Mouse (Mus musculus) hindbrain, embryonic 15.5 days (tissue): ENCODE measurements around the gene Gm47841. TPM values are rescaled to one million over a fixed set of nuclear protein-coding genes. Genes with fewer than 3 reads are reported as not detected.

ENCODE experiments used
- ATAC-seq: fragments of 200-750 bp; cut with Nextera tagmentation; 2 replicates; pipeline ENCODE4 v1.8.0; 2017; ENCODE audit warnings: low read depth, moderate number of reproducible peaks, moderate TSS enrichment; ENCODE audit not compliant: low FRiP score
- H3K27ac ChIP-seq: fragments of 300-500 bp; sonication (generic); replicated peaks from 2 replicates; pipeline ENCODE4 v1.5.1; 2015; ENCODE audit warnings: mild to moderate bottlenecking, inconsistent platforms
- H3K27me3 ChIP-seq: fragments of 300-500 bp; sonication (generic); 2 replicates; pipeline ENCODE4 v1.6.1; 2015; ENCODE audit warnings: control low read depth, inconsistent platforms
- H3K36me3 ChIP-seq: fragments of 300-500 bp; sonication (generic); 2 replicates; pipeline ENCODE4 v1.6.1; 2015; ENCODE audit warnings: control low read depth, inconsistent platforms
- H3K4me1 ChIP-seq: fragments of 300-500 bp; sonication (generic); replicated peaks from 2 replicates; pipeline ENCODE4 v1.6.1; 2015; ENCODE audit warnings: control low read depth, inconsistent platforms
- H3K4me2 ChIP-seq: fragments of 300-500 bp; sonication (generic); 2 replicates; pipeline ENCODE4 v1.6.1; 2015; ENCODE audit warnings: moderate library complexity, mild to moderate bottlenecking, inconsistent platforms
- H3K4me3 ChIP-seq: fragments of 300-500 bp; sonication (generic); 2 replicates; pipeline ENCODE4 v1.5.1; 2015; ENCODE audit warnings: mild to moderate bottlenecking, inconsistent platforms
- H3K9ac ChIP-seq: fragments of 300-500 bp; sonication (generic); 2 replicates; pipeline ENCODE4 v1.6.1; 2015; ENCODE audit warnings: inconsistent platforms
- H3K9me3 ChIP-seq: fragments of 300-500 bp; sonication (generic); 2 replicates; pipeline ENCODE4 v1.6.1; 2016; ENCODE audit warnings: control low read depth, inconsistent platforms
- WGBS: fragments of 180-500 bp; shearing (Covaris S2); methylation state at CpG from one replicate; pipeline ENCODE4 v1.1.7; 2015; 5-methylcytosine and 5-hydroxymethylcytosine counted together
- polyA plus RNA-seq: library from polyadenylated mRNA; unstranded; fragments of >200 nt; fragmentation: Nextera tagmentation; extraction: Ambion mirVana; gene quantifications from 2 replicates; pipeline ENCODE4 v1.2.1, GENCODE M21; 2015

Gm47841 gene
- polyA plus RNA-seq, 1 experiment from 2014 or later: not detected

DNA sequence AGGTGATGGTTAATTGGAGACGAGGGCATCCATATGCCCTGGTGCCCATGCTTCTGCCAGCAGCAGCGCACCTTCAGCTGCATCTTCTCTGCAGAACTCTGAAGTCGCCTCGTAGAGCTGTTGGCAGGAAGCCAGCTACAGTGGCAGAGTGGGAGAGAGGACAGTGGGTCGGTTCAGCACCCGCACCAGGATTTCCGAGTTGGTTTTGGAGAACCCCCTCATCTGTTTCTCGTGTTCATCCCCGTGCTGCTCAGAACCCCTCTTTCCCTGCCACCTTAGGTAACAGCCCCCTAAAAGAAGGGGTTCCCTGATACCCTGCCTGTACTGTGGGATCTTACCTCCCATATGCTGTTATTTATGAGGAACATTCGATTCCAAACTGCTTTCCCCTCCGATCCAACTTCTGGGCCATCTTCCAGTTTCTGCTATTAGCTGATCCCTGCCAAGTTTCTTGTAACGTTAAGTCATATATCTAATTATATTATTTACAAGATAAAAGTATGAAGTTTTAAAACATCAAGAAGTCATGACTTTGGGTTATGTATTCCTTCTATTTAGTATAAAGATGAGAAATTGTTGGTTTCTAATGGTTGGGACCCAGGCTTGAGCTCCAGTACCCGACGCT lies 38.7 kb downstream of the Gm47841 start:
- WGBS: 81% methylated on average over 14 of the region's 14 CpGs

DNA sequence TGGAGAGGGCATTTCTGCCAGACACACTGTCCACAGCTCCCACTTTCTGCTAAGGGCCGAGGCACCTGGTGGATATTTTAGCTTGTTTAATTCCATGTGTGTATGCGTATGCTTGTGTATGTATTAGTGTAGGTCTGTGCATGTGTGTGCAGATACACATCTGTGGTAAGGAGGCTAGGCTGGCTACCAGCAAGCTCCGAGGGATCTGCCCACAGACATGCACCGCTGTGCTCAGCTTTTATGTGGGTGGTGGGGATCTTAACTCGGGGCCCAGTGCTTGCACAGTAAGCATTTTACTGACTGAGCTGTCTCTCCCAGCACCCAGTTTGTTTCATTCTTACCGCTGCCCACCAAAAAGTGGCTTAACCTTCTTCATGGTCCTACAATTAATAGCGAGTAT lies 40.0 kb downstream of the Gm47841 start:
- H3K27ac ChIP-seq: no peak overlapping the region
- no peak overlapping the region for H3K4me3 ChIP-seq
- peaks cover 26% of the 10 kb centered on the region for H3K36me3 ChIP-seq
- ATAC-seq: no peak
- no peaks in the 10 kb centered on the region for H3K27me3 ChIP-seq
- peak overlapping the region; percentile 50; the same call in 1 of the 2 replicates for H3K4me2 ChIP-seq
- 70% methylated on average over 7 of the region's 7 CpGs for WGBS
- no peaks in the 10 kb centered on the region for H3K9me3 ChIP-seq
- no peak overlapping the region for H3K9ac ChIP-seq
- H3K4me1 ChIP-seq: no peaks in the 10 kb centered on the region

More for the DNA sequence above, 38.7 kb downstream of the Gm47841 start:
- Histone ChIP-seq H3K4me3 (no peak overlapping the region), H3K27me3 (no peaks in the 10 kb centered on the region), H3K9me3 (no peaks in the 10 kb centered on the region), H3K27ac (no peak overlapping the region), H3K4me2 (no peak overlapping the region), H3K4me1 (no peaks in the 10 kb centered on the region), H3K36me3 (peaks cover 29% of the 10 kb centered on the region), H3K9ac (no peak overlapping the region)
- ATAC-seq: no peak

DNA sequence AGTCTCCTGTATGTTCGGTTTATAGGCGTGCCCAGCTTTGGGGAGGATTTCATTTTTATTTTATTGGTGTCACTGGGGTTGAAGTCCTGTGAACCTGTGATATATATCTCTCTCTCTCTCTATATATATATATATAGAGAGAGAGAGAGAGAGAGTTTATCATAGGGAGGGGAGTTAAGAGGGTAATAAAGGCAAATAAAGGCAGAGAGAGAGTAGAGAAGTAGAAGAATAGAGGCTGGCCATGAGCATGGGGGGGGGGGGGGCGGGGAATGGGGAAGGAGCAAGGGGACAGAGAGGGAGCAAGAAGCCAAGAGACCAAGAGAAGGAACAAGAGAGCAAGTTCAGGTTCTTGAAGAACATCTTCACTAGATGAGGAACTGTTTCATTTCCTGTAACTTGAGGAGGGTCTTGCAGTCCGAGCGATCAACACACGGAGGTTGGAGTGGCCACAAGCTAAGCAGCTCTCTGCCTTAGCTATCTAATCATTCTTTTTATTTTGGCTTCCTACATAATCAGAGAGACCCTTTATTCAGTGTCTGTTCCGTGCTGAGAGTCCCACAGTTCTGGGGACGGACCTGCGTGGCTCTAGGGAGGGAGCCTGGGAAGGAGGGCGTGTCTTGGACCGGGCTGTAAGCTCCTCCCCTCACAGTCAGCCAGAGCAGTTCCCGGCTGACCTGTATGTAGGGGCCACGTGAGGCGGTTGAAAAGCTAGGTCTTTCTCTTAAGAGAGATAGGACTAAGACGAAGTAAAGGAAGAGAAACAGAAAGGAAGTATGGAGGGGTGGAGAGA lies 40.8 kb downstream of the Gm47841 start:
- Histone ChIP-seq H3K27me3 (no peaks in the 10 kb centered on the region), H3K4me1 (no peaks in the 10 kb centered on the region), H3K9me3 (no peaks in the 10 kb centered on the region), H3K4me3 (peak overlapping the region; percentile 22), H3K4me2 (peak overlapping the region; percentile 50), H3K9ac (no peak overlapping the region), H3K27ac (no peak overlapping the region), H3K36me3 (peaks cover 24% of the 10 kb centered on the region)
- no peak; the same call in 1 of the 2 replicates for ATAC-seq
- WGBS: 16% methylated on average over 14 of the region's 15 CpGs

DNA sequence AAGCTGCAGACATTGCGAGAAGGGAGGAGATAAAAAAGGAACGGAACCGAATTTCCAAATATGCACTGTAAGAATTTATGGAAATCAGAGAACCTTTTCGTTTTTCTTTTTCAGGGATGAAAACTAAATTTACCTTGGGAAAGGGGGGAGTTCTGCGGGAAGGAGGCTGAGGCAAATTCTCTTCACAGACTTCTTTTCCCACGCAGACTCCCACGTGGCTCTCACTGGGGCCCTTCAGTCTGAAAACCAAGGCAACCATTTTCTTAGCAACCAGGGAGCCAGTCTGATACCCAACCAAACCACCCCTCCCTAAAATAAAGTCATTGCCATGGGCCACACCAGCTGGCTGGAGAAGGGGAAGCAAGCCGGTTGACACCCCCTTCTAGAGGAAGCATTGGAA lies 41.5 kb downstream of the Gm47841 start:
- Histone ChIP-seq H3K36me3 (peaks cover 18% of the 10 kb centered on the region), H3K27ac (no peak overlapping the region), H3K9ac (no peak overlapping the region), H3K4me1 (no peaks in the 10 kb centered on the region), H3K27me3 (no peaks in the 10 kb centered on the region), H3K9me3 (no peaks in the 10 kb centered on the region), H3K4me2 (no peak overlapping the region), H3K4me3 (no peak overlapping the region)
- WGBS: 74% methylated on average over 8 of the region's 8 CpGs
- ATAC-seq: no peak

DNA sequence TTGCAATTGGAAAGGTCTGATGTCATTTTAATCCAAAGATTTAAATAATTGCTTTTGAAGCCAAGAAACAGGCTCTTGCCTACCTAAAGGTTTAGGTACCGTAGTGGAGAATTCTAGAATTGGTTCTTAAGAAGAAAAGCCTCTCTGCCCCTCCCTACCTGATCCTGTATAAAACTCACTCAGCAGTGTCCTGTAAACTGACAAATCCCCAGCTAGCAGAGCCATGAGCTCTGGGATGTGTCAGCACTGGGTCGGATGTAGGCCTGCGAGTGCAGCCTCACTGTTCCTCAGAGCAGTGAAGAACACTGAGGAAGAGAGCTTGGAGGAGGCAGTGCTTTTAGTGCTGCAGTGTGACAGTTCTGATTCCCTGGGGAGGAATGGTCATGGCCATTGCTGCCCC lies 42.7 kb downstream of the Gm47841 start:
- ATAC-seq: no peak
- Histone ChIP-seq H3K4me3 (no peak overlapping the region), H3K9me3 (no peaks in the 10 kb centered on the region), H3K4me2 (no peak overlapping the region), H3K27ac (no peak overlapping the region), H3K27me3 (no peaks in the 10 kb centered on the region), H3K36me3 (peaks cover 16% of the 10 kb centered on the region), H3K4me1 (no peaks in the 10 kb centered on the region), H3K9ac (no peak overlapping the region)
- 75% methylated on average over 3 of the region's 3 CpGs for WGBS

DNA sequence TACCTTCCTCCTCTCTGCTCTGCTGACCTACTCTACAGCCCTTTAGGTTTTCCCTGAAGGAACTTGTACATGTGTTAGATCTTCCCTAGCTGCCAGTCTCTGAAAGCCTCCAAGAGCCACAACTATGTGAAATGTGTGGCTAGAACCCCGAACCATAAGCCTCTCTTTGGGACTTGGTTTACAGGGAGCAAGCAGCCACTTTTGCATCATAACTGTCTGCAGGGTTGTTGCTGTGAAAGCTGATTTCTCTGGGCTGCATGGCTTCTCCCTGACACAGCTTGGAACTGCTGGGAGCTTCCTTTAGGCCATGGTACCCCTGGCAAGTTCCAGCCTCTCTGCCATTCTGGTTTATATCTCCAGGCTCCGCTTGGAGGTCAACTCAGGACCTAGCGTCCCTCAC lies 44.7 kb downstream of the Gm47841 start:
- H3K36me3 ChIP-seq: peaks cover 8% of the 10 kb centered on the region; the same call in 1 of the 2 replicates

DNA sequence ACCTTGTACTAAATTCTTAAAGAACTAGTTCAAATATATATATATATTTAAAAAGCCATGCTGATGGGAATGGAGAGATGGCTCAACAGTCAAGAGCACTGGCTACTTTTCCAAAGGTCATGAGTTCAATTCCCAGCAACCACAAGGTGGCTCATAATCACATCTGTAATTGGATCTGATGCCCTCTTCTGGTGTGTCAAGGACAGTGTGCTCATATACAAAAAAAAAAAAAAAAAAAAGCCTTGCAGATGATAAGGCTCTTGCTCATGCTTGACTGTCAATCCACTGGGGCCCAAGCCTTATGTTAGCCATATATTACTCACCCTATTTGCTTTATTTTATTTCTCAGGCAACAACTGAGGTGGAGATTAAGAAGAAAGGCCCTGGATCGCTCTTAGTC lies 45.5 kb downstream of the Gm47841 start:
- H3K4me2 ChIP-seq: no peak overlapping the region
- WGBS: 97% methylated on average over 1 of the region's 1 CpGs
- H3K27me3 ChIP-seq: no peaks in the 10 kb centered on the region
- H3K4me3 ChIP-seq: no peak overlapping the region
- H3K4me1 ChIP-seq: no peaks in the 10 kb centered on the region
- H3K36me3 ChIP-seq: peaks cover 8% of the 10 kb centered on the region; the same call in 1 of the 2 replicates
- no peak for ATAC-seq
- no peak overlapping the region for H3K9ac ChIP-seq
- H3K9me3 ChIP-seq: no peaks in the 10 kb centered on the region
- H3K27ac ChIP-seq: no peak overlapping the region

More for the DNA sequence above, 44.7 kb downstream of the Gm47841 start:
- Histone ChIP-seq H3K27me3 (no peaks in the 10 kb centered on the region), H3K4me1 (no peaks in the 10 kb centered on the region), H3K4me2 (no peak overlapping the region), H3K9ac (no peak overlapping the region), H3K4me3 (no peak overlapping the region), H3K9me3 (no peaks in the 10 kb centered on the region), H3K27ac (no peak overlapping the region)
- WGBS: 93% methylated on average over 3 of the region's 3 CpGs
- ATAC-seq: no peak

DNA sequence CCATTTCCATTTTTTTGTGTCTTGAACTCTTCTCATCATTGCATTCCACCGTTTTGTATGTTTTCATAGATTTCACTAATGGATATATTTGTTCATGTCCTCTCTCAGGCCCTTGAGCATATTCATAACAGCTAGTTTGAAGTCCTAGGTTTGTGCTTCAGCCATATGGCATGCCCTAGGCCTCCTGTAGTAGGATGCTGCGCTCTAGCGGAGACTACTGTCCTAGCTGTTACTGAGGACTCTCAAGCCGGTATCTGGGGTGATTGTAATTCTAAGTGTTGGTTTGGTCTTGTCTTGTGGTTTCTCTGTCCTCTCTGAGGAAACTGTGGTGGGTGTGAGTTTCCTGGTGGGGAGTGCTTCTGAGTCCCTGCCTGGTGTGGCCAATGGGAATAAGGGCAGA lies 50.1 kb downstream of the Gm47841 start:
- no peak overlapping the region for H3K27ac ChIP-seq
- no peak overlapping the region for H3K4me2 ChIP-seq
- no peak overlapping the region for H3K9ac ChIP-seq
- no peak overlapping the region for H3K4me3 ChIP-seq
- WGBS: 33% methylated on average over 4 of the region's 4 CpGs
- peaks cover 6% of the 10 kb centered on the region; the same call in 1 of the 2 replicates for H3K36me3 ChIP-seq
- H3K9me3 ChIP-seq: no peaks in the 10 kb centered on the region
- ATAC-seq: 0 out of 2 replicates have a peak, but pooled peaks have one; percentile 51
- H3K4me1 ChIP-seq: no peaks in the 10 kb centered on the region
- no peaks in the 10 kb centered on the region for H3K27me3 ChIP-seq

Other genes with a start within 250 kb of the Gm47841 start
- 21.0 and 29.2 TPM in 2 replicates for gene Scn8a, start 177.5 kb downstream of the Gm47841 start, polyA plus RNA-seq
- gene Fignl2, start 31.2 kb upstream of the Gm47841 start, polyA plus RNA-seq: 0.09 and 0.10 TPM in 2 replicates
- not detected in 2 replicates for gene Ankrd33, start 68.4 kb upstream of the Gm47841 start, polyA plus RNA-seq
- gene Acvrl1, start 81.1 kb upstream of the Gm47841 start, polyA plus RNA-seq: 9.5 and 9.6 TPM in 2 replicates
- gene Acvr1b, start 126.7 kb upstream of the Gm47841 start, polyA plus RNA-seq: 21.7 and 24.1 TPM in 2 replicates
- gene Grasp, start 176.8 kb upstream of the Gm47841 start, polyA plus RNA-seq: 1.9 and 2.4 TPM in 2 replicates
- 6.6 and 6.9 TPM in 2 replicates for gene Nr4a1, start 206.9 kb upstream of the Gm47841 start, polyA plus RNA-seq
- gene Atg101, start 236.9 kb upstream of the Gm47841 start, polyA plus RNA-seq: 75.5 and 76.5 TPM in 2 replicates
- 0.31 TPM in 1 of 2 replicates, not detected in the other for gene 6030408B16Rik, start 245.8 kb upstream of the Gm47841 start, polyA plus RNA-seq